Mouse (Mus musculus) kidney, adult 2 months (tissue): ENCODE data around the gene Psmc3ip.

Experiments
- CTCF ChIP-seq: fragments of 200-500 bp; conservative IDR thresholded peaks from 2 replicates; pipeline ENCODE4 v1.5.1; 2011; ENCODE audit warnings: low read depth, mild to moderate bottlenecking, control low read depth, low read length, moderate library complexity, mixed read lengths; ENCODE audit not compliant: insufficient read depth, insufficient read length
- POLR2A ChIP-seq: fragments of 200-500 bp; IDR thresholded peaks from one replicate; pipeline ENCODE4 v1.6.1; 2011; ENCODE audit warnings: low read depth, low read length, control low read depth

GRCm38 (mm10) chr11:101095314-101096024 is at the start of gene Psmc3ip:
- peak; percentile 87 for TF ChIP-seq CTCF
- TF ChIP-seq POLR2A, result peak; percentile 44
